1 mouse cellular context compared by ENCODE assay signal in the genomic region with DNA sequence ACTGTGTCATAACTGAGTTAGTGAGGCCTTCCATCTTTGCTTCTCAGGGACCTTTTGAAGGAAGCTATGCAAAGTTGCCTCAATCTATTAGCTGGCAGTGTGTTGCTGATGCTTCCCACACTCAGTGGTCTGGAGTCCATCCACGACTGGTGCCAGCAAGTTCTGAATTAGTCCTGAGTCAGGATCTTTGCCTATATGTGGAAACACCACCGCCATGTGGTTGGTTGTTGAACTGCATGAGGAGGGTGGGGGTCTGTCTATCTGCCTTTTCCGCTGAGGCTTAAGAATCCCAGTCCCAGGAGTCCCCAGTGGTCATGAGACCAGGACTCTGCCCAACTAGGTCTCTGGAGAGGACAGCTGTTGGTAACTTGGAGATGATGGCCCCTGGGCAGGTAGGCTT.
TF ChIP-seq lines count a peak whose summit lies in the region.

No protein-coding gene starts in this region.

TF ChIP-seq in ES-E14, 5 proteins besides CTCF, POLR2A, EP300 and RAD21 (continued from another document):
- TF ChIP-seq MAFK (IDR thresholded peaks at IDR 0.05; ENCODE audit: insufficient read depth, low read depth, low read length): peak; percentile 97
